Mouse (Mus musculus) activated CD4-positive, CD25-positive, alpha-beta regulatory T cell, adult 4 months (primary cell): ENCODE results near the gene Cox4i2. TPM values are rescaled to one million over a fixed set of nuclear protein-coding genes. Genes with fewer than 3 reads are reported as not detected.

Experiments used
- ATAC-seq: one replicate; pipeline ENCODE4 v1.8.0; 2017
- polyA plus RNA-seq, 2 experiments: library from polyadenylated mRNA; unstranded; fragments of 100-300 nt; shearing (Covaris generic); gene quantifications; one replicate each; pipeline ENCODE4 v1.2.1; 2017

Gene Cox4i2
- polyA plus RNA-seq, 2 experiments from 2014 or later: not detected

GRCm38 (mm10) chr2:152736090-152736601 lies 17.8 kb upstream of the Cox4i2 start, which contains the start of gene Id1:
Gene Id1, plus strand, starts transcription at chr2:152736251.
- peak; percentile 70 for ATAC-seq

GRCm38 (mm10) chr2:152736748-152737147 lies 17.2 kb upstream of the Cox4i2 start:
- no peak for ATAC-seq

GRCm38 (mm10) chr2:152737306-152738221 lies 16.4 kb upstream of the Cox4i2 start:
- ATAC-seq: no peak

GRCm38 (mm10) chr2:152738341-152738740 lies 15.6 kb upstream of the Cox4i2 start:
- no peak for ATAC-seq

GRCm38 (mm10) chr2:152739031-152739841 lies 14.7 kb upstream of the Cox4i2 start:
- ATAC-seq: no peak

- ATAC-seq: no peak
Observed at GRCm38 (mm10) chr2:152739842-152740260, 14.1 kb upstream of the Cox4i2 start.

- no peak for ATAC-seq
Observed at GRCm38 (mm10) chr2:152740490-152740889, 13.5 kb upstream of the Cox4i2 start.

GRCm38 (mm10) chr2:152741153-152742041 lies 12.6 kb upstream of the Cox4i2 start:
- ATAC-seq: no peak

GRCm38 (mm10) chr2:152742435-152742834 lies 11.5 kb upstream of the Cox4i2 start:
- no peak for ATAC-seq

- ATAC-seq: no peak
Observed at GRCm38 (mm10) chr2:152756474-152757393, 2.8 kb downstream of the Cox4i2 start.

GRCm38 (mm10) chr2:152757478-152757877 lies 3.5 kb downstream of the Cox4i2 start:
- ATAC-seq: no peak

- no peak for ATAC-seq
Observed at GRCm38 (mm10) chr2:152758351-152758750, 4.4 kb downstream of the Cox4i2 start.

- ATAC-seq: no peak
Observed at GRCm38 (mm10) chr2:152763310-152763709, 9.3 kb downstream of the Cox4i2 start.

- ATAC-seq: no peak
Observed at GRCm38 (mm10) chr2:152764172-152765044, 10.4 kb downstream of the Cox4i2 start.

- no peak for ATAC-seq
Observed at GRCm38 (mm10) chr2:152765045-152765674, 11.2 kb downstream of the Cox4i2 start.

GRCm38 (mm10) chr2:152766387-152767123 lies 12.6 kb downstream of the Cox4i2 start:
- peak; percentile 80 for ATAC-seq

- peak; percentile 60 for ATAC-seq
Observed at GRCm38 (mm10) chr2:152767618-152768271, 13.8 kb downstream of the Cox4i2 start.

GRCm38 (mm10) chr2:152769677-152770076 lies 15.7 kb downstream of the Cox4i2 start:
- no peak for ATAC-seq
